Mouse (Mus musculus) G1E (cell line): ENCODE measurements around the gene Etl4. TPM values are rescaled to one million over a fixed set of nuclear protein-coding genes. Genes with fewer than 3 reads are reported as not detected.

ENCODE experiments used
- ATAC-seq: 2 replicates; pipeline ENCODE4 v1.8.0; 2016; ENCODE audit warnings: mild to moderate bottlenecking; ENCODE audit not compliant: insufficient number of reproducible peaks, poor library complexity, low FRiP score, severe bottlenecking; ENCODE audit errors: extremely low read depth
- DNase-seq: peaks from one replicate; pipeline ENCODE4 v3.0.0; 2012; ENCODE audit warnings: low spot score
- H3K27me3 ChIP-seq: 2 replicates; pipeline ENCODE4 v1.6.1; 2012; ENCODE audit warnings: mild to moderate bottlenecking, low read length, inconsistent platforms; ENCODE audit not compliant: insufficient read depth
- H3K36me3 ChIP-seq: replicated peaks from 2 replicates; pipeline ENCODE3; 2012; ENCODE audit warnings: mild to moderate bottlenecking, inconsistent platforms
- H3K4me1 ChIP-seq: 2 replicates; pipeline ENCODE4 v1.6.1; 2012; ENCODE audit warnings: low read depth, low read length, inconsistent platforms, mixed read lengths; ENCODE audit not compliant: insufficient read depth
- H3K4me3 ChIP-seq: 2 replicates; pipeline ENCODE4 v1.5.1; 2012; ENCODE audit warnings: low read depth, mild to moderate bottlenecking, inconsistent platforms, low read length, moderate library complexity, mixed read lengths
- H3K9me3 ChIP-seq: replicated peaks from 2 replicates; pipeline ENCODE4 v1.6.1; 2012; ENCODE audit warnings: inconsistent platforms
- CTCF ChIP-seq: IDR thresholded peaks from 2 replicates; pipeline ENCODE4 v1.5.1; 2012; ENCODE audit warnings: low read depth, low read length, inconsistent platforms, mixed read lengths
- GATA1 ChIP-seq: IDR thresholded peaks from 2 replicates; pipeline ENCODE4 v1.6.1; 2012; ENCODE audit warnings: borderline replicate concordance, low read length, inconsistent platforms, mixed read lengths
- GATA2 ChIP-seq: IDR thresholded peaks from 2 replicates; pipeline ENCODE4 v1.6.1; 2012; ENCODE audit warnings: low read depth, low read length, inconsistent platforms, borderline replicate concordance
- POLR2AphosphoS5 ChIP-seq: IDR thresholded peaks from 2 replicates; pipeline ENCODE4 v1.6.1; 2012; ENCODE audit warnings: low read depth, low read length, inconsistent platforms; ENCODE audit not compliant: insufficient replicate concordance
- TAL1 ChIP-seq: conservative IDR thresholded peaks from 2 replicates; pipeline ENCODE4 v1.6.1; 2012; ENCODE audit warnings: low read depth, low read length, inconsistent platforms, mixed read lengths
- polyA plus RNA-seq: library from polyadenylated mRNA; stranded (reverse); fragments of >175 nt; gene quantifications from 2 replicates; pipeline ENCODE4 v1.2.3, GENCODE M21; 2012
- total RNA-seq, 2 experiments: library from RNA; stranded (forward) in 1 of 2; stranded (reverse) in 1 of 2; fragments of 200-1000 nt in 1 of 2; fragments of >200 nt in 1 of 2; fragmentation: Nextera tagmentation in 1 of 2; gene quantifications; 2 replicates each; pipeline ENCODE4 v1.2.3; 2014 to 2017

Gene Etl4
- total and polyA plus RNA-seq, 3 experiments = 0.44 TPM; not detected in 2

DNA sequence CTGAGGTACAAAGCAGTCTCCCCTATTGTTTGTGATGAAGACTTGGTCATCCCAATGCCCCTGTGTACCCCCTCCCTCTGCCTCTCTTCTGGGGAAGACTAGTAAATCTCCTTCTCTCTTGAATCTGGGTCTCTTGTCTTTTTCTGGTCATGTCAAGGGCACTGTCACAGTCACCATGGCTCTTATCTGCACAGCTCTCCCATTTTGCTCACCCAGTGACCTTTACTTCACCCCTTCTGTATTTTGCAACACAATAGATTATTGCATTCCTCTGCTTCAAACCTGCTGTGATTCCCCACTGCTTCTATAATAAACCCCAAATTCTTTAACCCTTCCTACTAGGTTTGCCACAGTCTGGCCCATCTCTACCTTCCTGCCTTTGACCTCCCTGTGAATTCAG lies 484.5 kb downstream of the Etl4 start:
- no peak for TF ChIP-seq GATA2
- no peak for ATAC-seq
- Histone ChIP-seq H3K36me3 (no peaks in the 10 kb centered on the region), H3K4me1 (no peaks in the 10 kb centered on the region), H3K9me3 (no peaks in the 10 kb centered on the region), H3K27me3 (no peaks in the 10 kb centered on the region), H3K4me3 (no peak overlapping the region)
- no peak for DNase-seq

DNA sequence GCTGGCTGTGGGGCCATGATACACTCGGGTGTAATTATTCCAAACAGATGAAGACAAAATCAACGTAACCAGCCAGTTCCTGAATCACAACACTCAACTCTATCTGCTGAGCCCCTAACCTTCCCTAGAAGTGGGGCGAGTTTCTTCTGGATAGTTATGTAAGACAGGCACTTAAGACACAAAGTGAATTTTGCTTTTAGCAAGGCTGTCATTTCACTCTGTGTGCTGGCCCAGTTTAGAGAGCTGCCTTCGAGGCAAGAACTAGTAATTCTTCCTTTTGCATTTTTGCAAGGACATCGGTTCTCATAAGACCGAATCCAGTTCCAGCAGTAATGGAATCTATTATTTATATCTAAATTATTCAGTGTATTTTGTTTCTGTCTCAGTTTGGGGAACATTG lies 487.4 kb downstream of the Etl4 start:
- Histone ChIP-seq H3K4me1 (no peaks in the 10 kb centered on the region), H3K36me3 (no peaks in the 10 kb centered on the region), H3K27me3 (no peaks in the 10 kb centered on the region), H3K4me3 (no peak overlapping the region), H3K9me3 (no peaks in the 10 kb centered on the region)
- no peak for TF ChIP-seq GATA1
- TF ChIP-seq GATA2 = no peak
- TF ChIP-seq CTCF = no peak
- no peak for TF ChIP-seq TAL1
- TF ChIP-seq POLR2AphosphoS5 = no peak
- no peak for DNase-seq
- no peak for ATAC-seq

DNA sequence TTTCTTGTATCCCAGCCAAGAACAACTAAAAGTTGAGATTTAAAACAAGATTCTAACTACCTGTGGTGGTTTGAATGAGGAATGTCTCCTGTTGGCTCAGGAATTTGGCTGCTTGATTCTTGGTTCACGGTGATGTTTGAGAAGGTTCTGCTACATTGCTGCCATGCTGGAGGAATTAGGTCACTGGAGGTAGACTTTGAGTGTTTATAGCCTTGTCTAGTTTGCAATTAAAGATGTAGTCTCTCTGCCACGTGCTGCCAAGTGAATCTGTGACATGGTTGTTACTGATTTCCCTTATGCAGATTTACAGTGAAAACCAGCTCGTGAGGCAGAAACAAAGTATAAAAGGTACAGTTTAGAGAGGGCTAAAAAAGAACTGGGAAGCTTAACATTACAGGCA lies 491.0 kb downstream of the Etl4 start:
- Histone ChIP-seq H3K9me3 (no peaks in the 10 kb centered on the region), H3K27me3 (no peaks in the 10 kb centered on the region), H3K36me3 (no peaks in the 10 kb centered on the region), H3K4me3 (no peak overlapping the region), H3K4me1 (no peaks in the 10 kb centered on the region)
- DNase-seq = no peak
- no peak for TF ChIP-seq GATA2
- TF ChIP-seq POLR2AphosphoS5 = no peak
- no peak for TF ChIP-seq CTCF
- TF ChIP-seq TAL1 = no peak
- no peak for ATAC-seq

DNA sequence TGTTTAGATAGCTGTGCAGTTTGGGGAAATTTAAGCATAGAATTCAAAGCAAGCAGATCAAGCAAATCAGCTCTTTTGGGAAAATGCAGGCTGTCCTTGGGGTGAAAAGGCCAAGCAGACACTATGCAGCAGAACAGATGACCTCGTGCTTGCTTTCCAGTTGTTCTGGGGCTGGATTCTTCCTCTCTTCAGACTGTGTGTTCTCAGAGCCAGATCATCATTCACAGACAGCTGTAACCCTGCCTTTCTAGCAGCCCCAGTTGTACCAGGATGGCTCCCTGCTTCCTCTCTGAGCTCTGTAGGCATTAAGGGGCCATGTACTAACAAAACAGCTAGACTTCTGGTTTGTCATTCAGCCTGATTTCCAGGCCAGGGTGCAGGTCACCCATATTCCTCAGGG lies 494.8 kb downstream of the Etl4 start:
- DNase-seq (no peak), ATAC-seq (no peak)
- H3K27me3 ChIP-seq = no peaks in the 10 kb centered on the region
- no peak overlapping the region for H3K4me3 ChIP-seq
- H3K9me3 ChIP-seq = no peaks in the 10 kb centered on the region
- H3K4me1 ChIP-seq = no peaks in the 10 kb centered on the region
- no peaks in the 10 kb centered on the region for H3K36me3 ChIP-seq
- TF ChIP-seq TAL1 (no peak), GATA2 (no peak), GATA1 (no peak)

DNA sequence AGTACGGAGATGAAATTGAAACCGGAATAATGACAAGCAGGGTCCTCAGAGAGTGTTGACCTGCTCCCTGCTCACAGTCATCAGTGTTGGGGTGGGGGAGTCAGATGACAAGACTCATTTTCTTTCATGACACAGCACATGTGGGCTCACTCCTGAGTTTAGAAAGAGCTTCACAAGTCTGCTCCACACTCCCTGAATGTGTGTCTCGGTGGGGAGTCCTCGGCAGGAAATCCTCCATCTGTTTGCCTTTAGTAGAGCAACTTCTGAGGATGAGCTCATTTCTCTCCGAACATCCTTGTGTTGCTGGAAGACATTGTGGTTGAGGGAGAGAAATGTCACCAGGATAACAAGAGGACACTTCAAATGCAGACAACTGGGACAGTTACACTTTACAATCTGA lies 497.5 kb downstream of the Etl4 start:
- H3K36me3 ChIP-seq = no peaks in the 10 kb centered on the region
- H3K9me3 ChIP-seq = no peaks in the 10 kb centered on the region
- no peak overlapping the region for H3K4me3 ChIP-seq
- ATAC-seq = no peak
- H3K27me3 ChIP-seq = no peaks in the 10 kb centered on the region
- TF ChIP-seq GATA2 (no peak), CTCF (no peak), GATA1 (no peak), TAL1 (no peak), POLR2AphosphoS5 (no peak)
- H3K4me1 ChIP-seq = no peaks in the 10 kb centered on the region
- no peak for DNase-seq

DNA sequence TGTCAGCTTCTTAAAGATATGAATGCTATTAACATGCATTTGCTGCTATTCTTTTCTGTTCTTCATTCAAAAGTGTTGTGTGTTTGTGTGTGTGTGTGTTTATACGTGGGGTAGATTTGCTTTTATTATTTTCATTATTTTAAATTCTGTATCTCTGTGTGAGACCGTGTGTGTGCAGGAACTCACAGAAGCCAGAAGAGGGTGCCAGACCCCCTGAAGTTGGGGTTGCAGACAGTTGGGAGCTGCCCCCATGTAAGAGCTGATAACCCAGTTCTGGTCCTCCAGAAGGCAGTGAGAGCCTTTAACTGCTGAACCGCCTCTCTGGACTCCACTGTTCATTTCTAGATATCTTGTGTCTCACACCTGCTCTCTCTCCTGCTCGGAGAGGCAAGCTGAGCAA lies 505.3 kb downstream of the Etl4 start:
- H3K9me3 ChIP-seq = no peaks in the 10 kb centered on the region
- no peaks in the 10 kb centered on the region for H3K36me3 ChIP-seq
- H3K4me3 ChIP-seq = no peak overlapping the region
- ATAC-seq (no peak), DNase-seq (no peak)
- no peaks in the 10 kb centered on the region for H3K27me3 ChIP-seq
- no peak for TF ChIP-seq GATA2
- no peak for TF ChIP-seq POLR2AphosphoS5
- TF ChIP-seq CTCF = no peak
- no peak for TF ChIP-seq GATA1
- no peak for TF ChIP-seq TAL1
- H3K4me1 ChIP-seq = no peaks in the 10 kb centered on the region

DNA sequence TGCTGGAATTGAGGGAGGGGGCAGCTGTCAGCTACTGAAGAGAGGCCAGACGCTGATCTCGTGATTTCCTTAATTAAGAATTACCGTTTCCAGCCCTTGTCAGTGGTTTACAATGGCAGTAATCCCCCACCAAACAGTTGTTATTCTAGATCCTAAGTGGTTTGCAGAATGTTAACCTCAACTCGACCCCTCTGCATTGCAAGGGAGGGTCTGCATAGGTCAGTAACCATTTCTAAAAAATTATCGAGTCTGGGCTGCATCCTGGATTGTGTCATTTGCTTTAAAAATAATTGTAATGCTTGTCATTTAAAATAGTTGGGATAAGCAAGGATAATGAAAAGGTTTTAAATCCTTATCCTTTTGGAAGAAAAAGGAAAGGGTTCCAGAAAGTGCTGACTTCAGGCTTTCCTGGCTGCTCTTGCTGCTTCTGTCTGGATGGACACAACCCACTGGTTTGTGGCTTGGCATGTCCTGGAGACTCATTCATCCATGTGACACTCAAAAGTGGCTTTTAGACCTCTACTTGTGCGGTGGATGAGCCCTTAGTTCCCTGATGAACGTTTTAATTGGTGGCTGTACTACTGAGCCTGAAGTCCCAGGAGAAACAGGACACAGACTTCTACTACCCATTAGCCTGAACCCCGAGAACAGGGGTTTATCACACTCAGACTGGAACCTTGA lies 507.5 kb downstream of the Etl4 start:
- Histone ChIP-seq H3K27me3 (no peaks in the 10 kb centered on the region), H3K36me3 (no peaks in the 10 kb centered on the region), H3K4me3 (no peak overlapping the region), H3K9me3 (no peaks in the 10 kb centered on the region), H3K4me1 (no peaks in the 10 kb centered on the region)
- TF ChIP-seq TAL1 (no peak), GATA1 (no peak), GATA2 (no peak), POLR2AphosphoS5 (no peak), CTCF (no peak)
- DNase-seq (no peak), ATAC-seq (no peak)
